Mouse (Mus musculus) large intestine, adult 2 months (tissue): Measurements from ENCODE around the gene Rere. TPM values are rescaled to one million over a fixed set of nuclear protein-coding genes. Genes with fewer than 3 reads are reported as not detected.

Experiments used
- DNase-seq: peaks from one replicate; pipeline ENCODE4 v3.0.0-alpha.2; 2012; ENCODE audit warnings: low read depth, low spot score
- WGBS: fragments of 180-500 bp; shearing (Covaris S2); methylation state at CpG from one replicate; pipeline ENCODE4 v1.1.7; 2018; 5-methylcytosine and 5-hydroxymethylcytosine counted together
- polyA plus RNA-seq: library from polyadenylated mRNA; depleted of rRNA; stranded (reverse); fragments of >200 nt; gene quantifications from 2 replicates; pipeline ENCODE4 v1.2.3, GENCODE M21; 2012

Rere gene
- polyA plus RNA-seq, 1 experiment: 29.4 TPM

DNA sequence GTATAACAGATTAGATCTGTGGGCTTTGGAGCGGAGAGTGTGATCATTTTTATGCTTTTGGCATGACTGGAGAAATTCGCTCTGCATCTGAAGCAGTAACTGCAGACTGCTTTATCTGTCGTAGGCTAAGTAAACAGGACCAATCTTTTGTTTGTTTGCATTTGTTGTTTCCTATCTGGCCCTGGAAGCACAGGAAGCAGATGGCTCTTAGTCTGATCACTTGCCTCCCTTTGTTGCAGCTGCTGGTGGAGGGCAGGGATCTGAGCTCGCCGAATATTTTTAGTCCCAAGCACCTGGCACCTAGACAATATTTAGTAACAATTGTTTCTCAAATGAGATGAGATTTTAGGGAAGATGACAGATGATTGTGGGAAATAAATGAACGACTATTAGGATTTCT lies 123.1 kb downstream of the Rere start:
- DNase-seq: no peak
- 34% methylated on average over 6 of the region's 6 CpGs for WGBS

GRCm38 (mm10) chr4:150405786-150406185 lies 124.3 kb downstream of the Rere start:
- 75% methylated on average over 5 of the region's 5 CpGs for WGBS
- DNase-seq: no peak

DNA sequence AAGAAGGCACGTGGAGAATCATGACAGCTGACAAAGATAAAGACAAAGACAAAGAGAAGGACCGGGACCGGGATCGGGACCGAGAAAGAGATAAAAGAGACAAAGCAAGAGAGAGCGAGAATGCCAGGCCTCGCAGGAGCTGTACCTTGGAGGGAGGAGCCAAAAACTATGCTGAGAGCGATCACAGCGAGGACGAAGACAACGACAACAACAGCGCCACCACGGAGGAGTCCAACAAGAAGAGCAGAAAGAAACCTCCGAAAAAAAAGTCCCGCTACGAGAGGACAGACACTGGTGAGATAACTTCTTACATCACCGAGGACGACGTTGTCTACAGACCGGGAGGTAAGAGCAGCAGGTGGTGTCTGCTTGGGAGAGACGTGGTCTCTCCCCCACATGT lies 124.9 kb downstream of the Rere start:
- 88% methylated on average over 21 of the region's 21 CpGs for WGBS
- no peak for DNase-seq

- 88% methylated on average over 6 of the region's 6 CpGs for WGBS
Measured at GRCm38 (mm10) chr4:150406821-150407220, 125.4 kb downstream of the Rere start.

DNA sequence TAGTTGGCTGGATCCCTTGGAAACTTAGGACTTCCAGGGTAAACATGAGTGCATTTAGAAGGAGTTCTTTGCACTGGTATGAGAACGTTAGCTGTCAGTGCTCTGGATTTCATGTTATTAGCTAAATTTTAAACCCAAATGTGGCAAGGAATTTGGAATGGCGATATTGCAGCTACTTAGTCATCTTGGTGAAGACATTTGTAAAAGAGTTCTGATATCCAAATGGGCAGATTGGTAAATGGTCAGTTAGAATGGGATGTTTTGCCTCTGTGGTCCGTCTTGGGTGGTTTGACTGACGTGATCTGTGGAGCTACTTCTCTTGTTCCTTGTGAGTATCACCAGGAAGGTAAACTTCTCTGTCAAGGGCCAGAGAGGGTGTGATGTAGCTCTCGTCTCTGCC lies 132.8 kb downstream of the Rere start:
- no peak for DNase-seq
- 31% methylated on average over 5 of the region's 5 CpGs for WGBS

More at GRCm38 (mm10) chr4:150406821-150407220, 125.4 kb downstream of the Rere start:
- no peak for DNase-seq

DNA sequence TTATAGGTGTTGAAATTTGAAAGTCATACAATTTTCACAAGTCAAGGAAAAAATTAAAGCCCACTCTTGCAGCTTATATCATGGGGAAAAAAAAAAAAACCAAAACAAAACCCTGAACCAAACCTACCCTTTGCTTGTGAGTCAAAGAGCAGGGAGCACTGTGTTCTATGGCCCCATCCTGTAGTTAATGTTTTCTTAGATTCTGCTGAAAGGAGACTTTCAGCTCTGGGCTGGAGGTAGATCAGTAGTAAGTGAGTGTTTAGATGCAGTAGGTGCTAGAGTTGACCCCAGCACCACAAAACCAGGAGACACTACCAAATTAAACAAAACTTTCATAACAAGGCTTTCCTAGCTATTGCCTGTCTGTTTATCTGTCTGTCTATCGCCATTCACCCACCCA lies 133.3 kb downstream of the Rere start:
- WGBS: 67% methylated on average over 1 of the region's 1 CpGs
- DNase-seq: no peak

DNA sequence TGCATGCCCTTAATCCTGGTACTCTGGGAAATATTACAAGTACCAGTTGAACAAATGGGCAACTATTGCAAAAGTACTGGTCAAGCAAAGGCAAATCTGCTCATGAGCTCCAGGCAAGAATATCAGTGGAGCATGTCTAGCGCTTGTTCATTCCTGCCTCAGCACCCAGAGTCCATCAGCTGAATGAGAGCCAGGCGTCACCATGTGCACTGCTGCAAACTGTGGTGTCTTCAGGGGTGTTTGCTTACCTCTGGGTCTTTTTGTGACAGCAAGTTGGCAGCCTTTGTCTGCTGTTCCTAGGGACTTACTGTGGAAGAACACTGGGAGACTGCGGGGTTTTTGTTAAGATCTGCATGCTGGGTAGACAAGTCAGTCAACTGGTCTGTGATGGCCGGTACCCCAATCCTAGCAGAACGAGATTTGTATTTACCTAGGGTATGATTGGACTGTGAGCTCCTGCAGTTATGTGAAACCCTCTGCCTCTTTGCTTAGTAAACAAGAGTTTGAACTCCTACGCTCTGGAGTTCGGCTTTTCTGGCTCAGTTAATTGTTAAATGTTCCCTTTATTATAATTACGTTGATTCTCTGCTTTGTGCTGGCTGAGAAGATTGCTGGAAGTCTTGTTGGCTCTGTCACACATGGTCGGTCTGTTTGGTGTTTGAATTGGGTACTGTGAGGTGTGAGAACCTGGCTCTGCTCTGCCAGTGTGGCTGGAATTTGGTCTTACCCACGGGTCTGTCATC lies 134.0 kb downstream of the Rere start:
- DNase-seq: no peak
- 36% methylated on average over 10 of the region's 10 CpGs for WGBS

DNA sequence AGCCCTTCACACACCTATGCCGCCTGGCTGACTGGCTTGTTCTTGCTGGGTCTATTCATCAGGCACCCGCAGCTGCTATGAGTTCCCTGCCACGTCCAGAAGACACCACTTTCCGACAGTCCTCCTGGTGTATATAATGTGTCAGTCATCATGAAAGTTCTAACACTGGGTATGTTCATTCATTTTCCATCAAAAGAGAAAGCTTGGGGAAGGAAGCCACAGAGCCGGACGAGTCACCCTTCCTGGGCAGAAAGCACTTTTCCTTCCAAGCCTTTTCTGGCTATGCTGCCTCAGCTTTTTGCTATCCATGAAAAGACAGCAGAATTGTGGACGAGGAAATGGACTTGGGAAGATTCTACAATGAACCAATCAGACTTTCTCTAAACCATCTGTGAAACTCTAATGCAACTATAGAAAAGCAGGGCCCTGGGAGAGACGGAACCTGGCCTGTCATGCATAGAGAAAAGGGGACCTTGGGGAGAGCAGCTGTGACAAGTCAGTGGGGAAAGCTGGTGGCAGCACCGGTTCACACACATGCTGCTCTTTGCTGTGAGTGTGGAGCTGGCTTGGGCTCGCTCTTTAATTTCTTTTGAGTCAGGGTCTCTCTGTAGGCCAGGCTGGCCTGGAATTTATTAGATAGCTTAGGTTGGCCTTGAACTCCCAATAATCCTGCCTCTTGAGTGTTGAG lies 139.3 kb downstream of the Rere start:
- WGBS: 81% methylated on average over 10 of the region's 10 CpGs
- no peak for DNase-seq

- 67% methylated on average over 8 of the region's 8 CpGs for WGBS
- no peak for DNase-seq
Measured at GRCm38 (mm10) chr4:150426098-150426879, 144.8 kb downstream of the Rere start.

- WGBS: 70% methylated on average over 5 of the region's 5 CpGs
- DNase-seq: no peak
Measured at GRCm38 (mm10) chr4:150426880-150427476, 145.5 kb downstream of the Rere start.

DNA sequence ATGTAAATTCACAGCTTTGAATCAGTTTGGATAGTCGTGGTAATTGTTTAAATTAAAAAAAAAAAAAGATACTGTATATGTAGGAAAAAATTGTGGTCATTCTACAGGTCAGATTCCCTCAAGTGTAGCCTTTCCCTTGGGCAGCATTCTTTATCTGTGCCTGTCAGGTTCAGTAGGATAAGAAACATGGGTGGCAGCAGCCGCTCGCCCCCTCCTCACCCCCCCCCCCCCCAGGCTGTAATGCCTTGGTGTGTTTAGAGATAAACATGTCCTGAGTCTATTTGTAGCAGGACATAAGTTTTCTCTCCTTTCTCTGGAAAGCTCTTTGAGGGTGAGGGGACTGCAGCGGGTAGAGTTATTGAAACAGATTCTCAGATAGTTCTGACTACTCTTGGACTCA lies 147.3 kb downstream of the Rere start:
- no peak for DNase-seq
- 80% methylated on average over 4 of the region's 4 CpGs for WGBS

DNA sequence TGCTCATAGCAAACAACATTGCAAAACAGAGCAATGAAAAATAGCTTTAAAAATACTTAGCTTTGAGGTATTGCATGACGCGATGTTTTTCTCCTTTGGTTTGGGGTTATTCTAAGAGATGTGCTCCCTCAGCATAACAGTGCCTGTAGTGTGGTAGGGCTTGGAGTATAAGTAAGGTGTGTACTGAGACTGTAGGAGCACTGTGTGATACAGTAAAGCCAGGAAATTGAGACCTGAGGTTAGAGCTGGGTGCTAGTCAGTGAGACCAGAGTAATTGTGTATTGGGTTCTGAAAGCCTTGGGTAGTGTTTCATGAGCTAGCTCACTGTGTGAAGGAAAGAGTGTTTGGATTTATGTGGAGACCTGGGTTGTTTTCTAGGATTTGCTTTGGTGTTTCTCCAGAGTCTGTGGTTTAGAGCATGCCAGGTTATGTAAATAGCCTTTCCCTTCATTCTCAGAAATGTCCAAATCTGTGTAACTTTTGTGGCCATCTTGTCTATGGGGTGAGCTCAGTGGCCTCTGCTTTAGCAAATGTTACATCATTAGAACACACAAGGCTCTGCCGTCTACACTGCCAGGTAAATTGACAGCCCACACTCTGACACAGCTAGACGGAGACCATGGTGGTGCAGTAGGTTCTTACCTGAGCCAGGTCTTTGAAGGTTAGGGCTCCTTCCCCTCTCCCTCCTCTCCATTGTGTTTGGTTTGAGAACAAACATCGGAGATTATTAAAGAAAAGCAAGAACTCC lies 152.6 kb downstream of the Rere start:
- 84% methylated on average over 5 of the region's 5 CpGs for WGBS

DNA sequence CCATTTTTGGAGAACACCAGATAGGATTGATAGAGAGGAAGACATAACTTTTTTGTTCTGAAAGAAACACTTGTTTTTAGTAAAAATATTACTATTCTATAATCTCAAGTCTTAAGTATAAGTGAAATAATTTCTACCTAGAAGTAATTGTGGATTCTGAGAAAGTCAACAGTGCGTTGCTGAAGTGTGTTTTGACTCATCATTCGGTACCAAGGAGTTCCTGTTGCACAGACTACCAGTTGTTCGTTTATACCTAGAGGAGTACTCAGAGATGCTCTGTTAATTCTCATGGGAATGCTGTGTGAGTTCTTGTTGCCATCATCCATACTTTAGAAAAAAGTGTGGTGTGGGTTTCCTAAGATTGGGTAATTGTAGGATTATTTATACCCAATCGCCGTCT lies 154.1 kb downstream of the Rere start:
- WGBS: 94% methylated on average over 5 of the region's 5 CpGs
- no peak for DNase-seq

More for the DNA sequence above, 152.6 kb downstream of the Rere start:
- DNase-seq: no peak

DNA sequence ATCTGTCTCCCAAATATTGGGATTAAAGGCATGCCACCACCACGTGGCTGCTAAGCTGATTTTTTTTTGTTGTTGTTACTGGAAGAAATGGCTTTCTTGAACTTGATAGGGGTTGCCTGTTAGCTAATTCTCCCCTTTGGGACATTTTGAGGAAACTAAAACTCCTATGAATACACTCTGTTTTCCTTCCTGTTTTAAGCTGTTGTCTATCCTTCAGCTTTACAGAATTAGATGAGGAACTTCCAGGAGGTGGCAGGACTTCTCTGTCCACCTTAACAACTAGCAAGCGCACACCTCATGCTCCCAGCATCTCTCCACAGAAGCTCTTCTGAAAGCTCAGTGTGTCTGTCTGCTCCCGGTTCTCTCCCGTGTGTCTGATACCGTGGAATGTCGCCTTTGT lies 157.2 kb downstream of the Rere start:
- 81% methylated on average over 6 of the region's 6 CpGs for WGBS
- DNase-seq: no peak

GRCm38 (mm10) chr4:150441931-150442330 lies 160.5 kb downstream of the Rere start:
- WGBS: 86% methylated on average over 10 of the region's 10 CpGs
- DNase-seq: no peak

- DNase-seq: no peak
- 79% methylated on average over 3 of the region's 3 CpGs for WGBS
Measured at GRCm38 (mm10) chr4:150444068-150444467, 162.6 kb downstream of the Rere start.

GRCm38 (mm10) chr4:150446617-150447016 lies 165.2 kb downstream of the Rere start:
- 88% methylated on average over 4 of the region's 4 CpGs for WGBS

DNA sequence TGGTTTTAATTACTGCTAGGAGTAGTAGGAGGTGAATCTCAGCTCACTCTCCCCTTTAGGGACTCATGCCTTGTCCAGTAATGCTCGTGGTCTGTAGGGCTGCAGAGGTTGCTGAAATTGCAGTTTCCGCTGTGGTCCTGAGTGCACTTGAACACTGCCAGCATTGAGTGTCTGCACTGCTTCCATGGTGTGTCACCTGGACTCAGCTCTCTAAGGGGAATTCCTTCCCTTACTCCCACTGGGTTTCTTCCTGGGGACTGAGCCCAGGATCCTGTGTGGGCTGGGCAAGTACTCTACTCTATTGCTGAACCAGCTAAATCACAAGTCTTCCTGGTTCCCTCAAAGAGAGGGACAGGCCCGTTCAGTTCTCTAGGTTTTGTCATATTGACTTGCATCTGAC lies 166.1 kb downstream of the Rere start:
- DNase-seq: no peak
- 72% methylated on average over 3 of the region's 3 CpGs for WGBS

More at GRCm38 (mm10) chr4:150446617-150447016, 165.2 kb downstream of the Rere start:
- no peak for DNase-seq

GRCm38 (mm10) chr4:150448433-150448832 lies 167.0 kb downstream of the Rere start:
- DNase-seq: no peak
- WGBS: 67% methylated on average over 1 of the region's 1 CpGs
